Comparison of ENCODE assay signal across 8 mouse cellular contexts in the genomic region with DNA sequence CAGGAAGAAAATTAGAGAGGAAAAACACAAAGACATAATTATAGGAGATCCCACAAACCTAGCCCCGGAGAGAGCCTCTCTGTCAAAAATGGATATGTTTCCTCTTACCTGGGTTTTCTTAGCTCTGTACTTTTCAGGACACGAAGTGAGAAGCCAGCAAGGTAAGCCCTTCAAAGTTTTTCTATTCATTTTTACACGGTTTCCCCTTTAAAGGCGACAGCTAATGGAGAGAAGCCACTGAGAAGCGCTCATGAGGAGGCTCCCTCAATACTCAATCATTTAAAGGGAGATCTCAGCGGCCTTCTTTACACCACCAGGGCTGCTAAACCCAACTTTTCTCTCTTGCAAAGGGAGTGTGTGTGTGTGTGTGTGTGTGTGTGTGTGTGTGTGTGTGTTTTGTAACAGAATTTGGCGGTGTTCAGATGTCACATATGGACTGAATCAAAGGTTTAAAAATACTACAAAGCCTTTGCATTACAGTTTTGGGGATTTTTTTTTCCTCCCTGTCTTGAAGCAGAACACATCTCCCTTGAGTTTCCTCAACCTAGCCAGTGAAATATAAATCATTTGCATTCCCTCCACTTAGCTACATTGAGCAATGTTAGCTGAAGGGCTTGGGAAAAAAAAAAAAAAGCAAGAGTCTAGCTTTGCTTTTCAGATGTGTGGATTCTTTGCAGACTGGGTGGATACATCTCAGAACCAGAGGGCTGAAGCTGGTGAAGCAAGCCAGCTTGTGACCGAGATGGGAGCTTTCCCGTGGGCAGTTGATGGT. TPM values are rescaled to one million over a fixed set of nuclear protein-coding genes. Genes with fewer than 3 reads are reported as not detected.
DNase-seq lines count a peak whose midpoint lies in the region; ATAC-seq and TF ChIP-seq lines count a peak whose summit lies in the region.

No protein-coding gene starts in this region.

- no peaks in the 10 kb centered on the region for H3K9me3 ChIP-seq in kidney, embryonic 16.5 days (ENCODE audit: low read length)
- H3K9me3 ChIP-seq in hindbrain, embryonic 15.5 days: no peaks in the 10 kb centered on the region
- no peaks in the 10 kb centered on the region for H3K9me3 ChIP-seq in midbrain, embryonic 15.5 days

- no peak for TF ChIP-seq POLR2A in cortical plate, adult 2 months (IDR thresholded peaks at IDR 0.05; ENCODE audit: extremely low read depth, insufficient read depth, low read length)

- peaks cover 54% of the 10 kb centered on the region for H3K27me3 ChIP-seq in kidney, embryonic 16.5 days (ENCODE audit: insufficient read depth, low read length)
- H3K27me3 ChIP-seq in hindbrain, embryonic 15.5 days: peaks cover 10% of the 10 kb centered on the region; the same call in 1 of the 2 replicates
- H3K27me3 ChIP-seq in midbrain, embryonic 15.5 days (replicated peaks): peaks cover 16% of the 10 kb centered on the region; the same call in 1 of the 2 replicates

- H3K4me1 ChIP-seq in kidney, embryonic 16.5 days (ENCODE audit: insufficient read depth, low read length): peaks cover 56% of the 10 kb centered on the region
- H3K4me1 ChIP-seq in cortical plate, adult 2 months (ENCODE audit: control insufficient read depth, insufficient read depth, low read length): no peaks in the 10 kb centered on the region
- H3K4me1 ChIP-seq in hindbrain, embryonic 15.5 days (replicated peaks): peaks cover 52% of the 10 kb centered on the region
- peaks cover 41% of the 10 kb centered on the region for H3K4me1 ChIP-seq in midbrain, embryonic 15.5 days

- H3K27ac ChIP-seq in kidney, embryonic 16.5 days (ENCODE audit: low read length): 0 out of 2 replicates have a peak overlapping the region, but pooled peaks have one; percentile 49
- no peak overlapping the region; the same call in 1 of the 2 replicates for H3K27ac ChIP-seq in cortical plate, adult 2 months (ENCODE audit: insufficient read depth, low read length)
- peak overlapping the region; percentile 92 for H3K27ac ChIP-seq in hindbrain, embryonic 15.5 days (replicated peaks)
- H3K27ac ChIP-seq in midbrain, embryonic 15.5 days: peak overlapping the region; percentile 81

- ATAC-seq in kidney, embryonic 16.5 days (ENCODE audit: low FRiP score, low TSS enrichment): no peak
- no peak for ATAC-seq in hindbrain, embryonic 15.5 days (ENCODE audit: low FRiP score, low read depth)
- no peak for ATAC-seq in midbrain, embryonic 15.5 days (replicated peaks)

- H3K36me3 ChIP-seq in kidney, embryonic 16.5 days (ENCODE audit: insufficient read depth, low read length): no peaks in the 10 kb centered on the region
- no peaks in the 10 kb centered on the region for H3K36me3 ChIP-seq in hindbrain, embryonic 15.5 days
- H3K36me3 ChIP-seq in midbrain, embryonic 15.5 days (replicated peaks): no peaks in the 10 kb centered on the region

- WGBS in kidney, embryonic 16.5 days: 1% methylated on average over 9 of the region's 9 CpGs
- WGBS in hindbrain, embryonic 15.5 days: 4% methylated on average over 9 of the region's 9 CpGs
- WGBS in midbrain, embryonic 15.5 days: 3% methylated on average over 9 of the region's 9 CpGs

- peak overlapping the region; percentile 67 for H3K4me3 ChIP-seq in kidney, embryonic 16.5 days (ENCODE audit: low read length)
- peak overlapping the region; percentile 75 for H3K4me3 ChIP-seq in cortical plate, adult 2 months (ENCODE audit: insufficient read depth, low read length)
- H3K4me3 ChIP-seq in hindbrain, embryonic 15.5 days: peak overlapping the region; percentile 87
- peak overlapping the region; percentile 81 for H3K4me3 ChIP-seq in midbrain, embryonic 15.5 days

- TF ChIP-seq CTCF in cortical plate, adult 2 months (IDR thresholded peaks at IDR 0.05; ENCODE audit: extremely low read depth, insufficient read depth, low read length): no peak

- peak overlapping the region; percentile 98 for H3K4me2 ChIP-seq in kidney, embryonic 16.5 days (replicated peaks; ENCODE audit: low read depth, low read length)
- H3K4me2 ChIP-seq in hindbrain, embryonic 15.5 days: peak overlapping the region; percentile 98
- H3K4me2 ChIP-seq in midbrain, embryonic 15.5 days: peak overlapping the region; percentile 89

- no peak for DNase-seq in kidney, postnatal 14 days
- no peak for DNase-seq in cerebellum, adult 11 months
- no peak for DNase-seq in cerebellum, adult 11-12 months
- no peak for DNase-seq in retina, postnatal 1 day

- peak overlapping the region; percentile 72 for H3K9ac ChIP-seq in kidney, embryonic 16.5 days (replicated peaks; ENCODE audit: low read length)
- H3K9ac ChIP-seq in hindbrain, embryonic 15.5 days: peak overlapping the region; percentile 70
- H3K9ac ChIP-seq in midbrain, embryonic 15.5 days: peak overlapping the region; percentile 86

RNA-seq across cellular contexts. Expression of gene Nrp2, which starts 1.2 kb away (rescaled TPM):
- 10.2 and 11.2 TPM in 2 replicates for polyA plus RNA-seq in kidney, embryonic 16.5 days (2015; fragmentation: Nextera tagmentation; extraction: Ambion mirVana)
- 7.7 and 8.8 TPM in 2 replicates for polyA plus RNA-seq in cortical plate, adult 2 months (2012; rRNA removed)
- 28.8 and 31.5 TPM in 2 replicates for polyA plus RNA-seq in hindbrain, embryonic 15.5 days (2015; fragmentation: Nextera tagmentation; extraction: Ambion mirVana)
- 24.0 and 25.5 TPM in 2 replicates for polyA plus RNA-seq in midbrain, embryonic 15.5 days (2015; fragmentation: Nextera tagmentation; extraction: Ambion mirVana)
